Mouse (Mus musculus) retina, postnatal 1 day (tissue): Measurements from ENCODE around the gene Txlna.
A peak's percentile ranks its signal among the peaks of the same experiment; 100 is the strongest.

Experiments
- DNase-seq: peaks from one replicate; pipeline ENCODE4 v3.0.0-alpha.2; 2012

Txlna gene

GRCm38 (mm10) chr4:129640638-129641467, at the start of gene Txlna:
Gene Txlna, minus strand, starts transcription at chr4:129641065.
- peak; percentile 99 for DNase-seq

- no peak for DNase-seq
These were observed 43.7 kb upstream of the Txlna start for GRCm38 (mm10) chr4:129684531-129684930.

- no peak for DNase-seq
These were observed 43.1 kb upstream of the Txlna start for GRCm38 (mm10) chr4:129683901-129684493.

GRCm38 (mm10) chr4:129681837-129682236, 41.0 kb upstream of the Txlna start:
- no peak for DNase-seq

- no peak for DNase-seq
These were observed 32.1 kb upstream of the Txlna start for GRCm38 (mm10) chr4:129672878-129673449.

GRCm38 (mm10) chr4:129672083-129672877, 31.4 kb upstream of the Txlna start, which contains the start of gene Kpna6:
Gene Kpna6, minus strand, starts transcription at chr4:129672767.
- peak; percentile 97 for DNase-seq

GRCm38 (mm10) chr4:129671491-129672082, 30.7 kb upstream of the Txlna start:
- peak; percentile 74 for DNase-seq

GRCm38 (mm10) chr4:129662255-129662813, 21.5 kb upstream of the Txlna start:
- no peak for DNase-seq

- DNase-seq = no peak
These were observed 20.7 kb upstream of the Txlna start for GRCm38 (mm10) chr4:129661584-129661983.

GRCm38 (mm10) chr4:129654770-129655169, 13.9 kb upstream of the Txlna start:
- no peak for DNase-seq

GRCm38 (mm10) chr4:129650359-129650758, 9.5 kb upstream of the Txlna start:
- DNase-seq = no peak

GRCm38 (mm10) chr4:129648656-129649055, 7.8 kb upstream of the Txlna start:
- DNase-seq = no peak

- DNase-seq = no peak
These were observed 4.3 kb upstream of the Txlna start for GRCm38 (mm10) chr4:129645204-129645603.

- no peak for DNase-seq
These were observed 891 bp upstream of the Txlna start for GRCm38 (mm10) chr4:129641756-129642155.

- no peak for DNase-seq
These were observed 696 bp downstream of the Txlna start for GRCm38 (mm10) chr4:129640101-129640637.

GRCm38 (mm10) chr4:129639221-129639620, 1.6 kb downstream of the Txlna start:
- DNase-seq = no peak

- DNase-seq = no peak
These were observed 7.0 kb downstream of the Txlna start for GRCm38 (mm10) chr4:129633852-129634251.

- DNase-seq = no peak
These were observed 9.0 kb downstream of the Txlna start for GRCm38 (mm10) chr4:129631867-129632266.

GRCm38 (mm10) chr4:129630944-129631343, 9.9 kb downstream of the Txlna start:
- DNase-seq = no peak

- no peak for DNase-seq
These were observed 14.8 kb downstream of the Txlna start for GRCm38 (mm10) chr4:129626035-129626434.

GRCm38 (mm10) chr4:129625496-129625895, 15.4 kb downstream of the Txlna start:
- DNase-seq = no peak

- peak; percentile 82 for DNase-seq
These were observed 15.9 kb downstream of the Txlna start for GRCm38 (mm10) chr4:129625029-129625370.
